Mouse (Mus musculus) lung, postnatal 4 days (tissue): ENCODE data around the gene Gm48552.
A peak's percentile ranks its signal among the peaks of the same experiment; 100 is the strongest.

Source experiments
- DNase-seq, 2 experiments: peaks; one replicate each; pipeline ENCODE4 v3.0.0; 2021

Gene Gm48552

DNA sequence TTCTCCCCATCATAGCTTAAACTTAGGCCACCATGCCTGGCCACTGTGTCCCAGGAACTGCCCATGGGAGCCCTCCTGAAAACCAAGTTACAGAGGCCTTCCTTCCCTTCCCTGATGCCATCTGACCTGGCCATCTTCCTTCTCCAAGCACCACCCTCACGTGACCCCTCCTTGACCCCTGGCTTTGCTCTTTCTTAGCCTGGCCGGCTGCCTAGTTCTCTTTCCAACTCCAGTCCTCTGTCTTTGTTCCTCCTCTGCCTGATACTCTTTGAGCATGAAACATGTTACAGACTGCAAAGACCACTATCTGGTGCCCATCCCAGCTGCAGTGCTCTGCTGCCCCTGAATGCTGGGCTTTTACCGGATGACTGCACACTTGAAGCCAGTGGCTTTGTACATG, 568 bp downstream of the Gm48552 start:
- peak in 1 of 2 experiments; percentile 49 for DNase-seq

DNA sequence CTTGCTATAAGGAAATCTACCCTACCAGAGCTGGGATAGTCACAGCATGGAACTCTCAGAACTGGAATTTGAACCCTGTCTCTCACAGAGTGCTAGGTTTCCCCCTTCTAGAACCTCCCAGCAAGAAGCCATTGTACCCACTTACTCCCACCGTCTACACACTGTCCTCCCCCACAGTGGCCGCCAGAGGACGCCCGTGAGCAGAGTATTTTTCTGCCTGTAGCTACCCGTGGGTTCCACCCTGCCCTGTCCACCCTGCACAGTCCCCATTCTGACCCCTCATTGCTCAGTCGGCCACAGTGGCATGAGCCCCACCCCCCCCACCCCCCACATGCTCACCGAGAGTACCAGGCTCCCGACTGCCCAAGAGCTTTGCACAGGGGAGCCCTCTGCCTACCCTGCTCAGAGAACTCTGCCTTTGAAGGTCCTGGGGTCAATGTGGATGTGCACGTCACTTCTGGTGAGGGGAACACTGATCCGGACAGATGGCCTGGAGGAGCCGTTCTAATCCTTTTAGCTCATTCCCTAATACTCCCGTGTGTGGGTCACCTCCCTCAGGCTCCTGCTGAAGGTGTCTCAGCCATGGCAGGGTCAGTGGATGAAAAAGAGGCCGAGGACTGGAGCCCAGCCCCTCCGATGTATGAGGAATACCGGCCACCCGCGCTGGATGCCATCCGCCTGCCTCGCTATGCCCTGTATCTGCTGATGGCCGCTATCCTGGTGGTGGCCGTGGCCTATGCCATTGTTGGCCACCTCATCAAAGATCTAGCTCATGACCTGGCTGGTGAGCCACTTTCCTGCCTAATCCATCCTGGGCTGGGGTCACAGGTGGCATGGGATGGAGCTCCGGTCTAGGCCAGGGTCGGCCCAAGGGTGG, 1.2 kb downstream of the Gm48552 start:
- peak; percentile 80 to 86 for DNase-seq

DNA sequence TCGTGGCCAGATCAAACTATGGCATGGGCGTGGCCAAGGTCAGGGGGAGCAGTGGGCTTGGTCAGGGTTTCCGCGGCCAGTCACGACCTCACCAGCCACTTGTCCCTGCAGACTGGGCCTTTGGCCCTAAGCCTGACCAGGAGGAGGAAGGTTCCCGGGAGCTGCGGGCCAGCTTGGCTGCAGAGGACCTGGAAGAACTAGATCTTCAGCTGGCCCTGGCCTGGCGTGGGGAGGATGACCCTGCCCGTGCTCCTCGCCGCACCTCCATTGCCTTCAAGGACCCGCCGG, 1.8 kb downstream of the Gm48552 start:
- DNase-seq = no peak

- DNase-seq = no peak
Measured at GRCm38 (mm10) chr10:81392270-81392669, 3.5 kb downstream of the Gm48552 start.

DNA sequence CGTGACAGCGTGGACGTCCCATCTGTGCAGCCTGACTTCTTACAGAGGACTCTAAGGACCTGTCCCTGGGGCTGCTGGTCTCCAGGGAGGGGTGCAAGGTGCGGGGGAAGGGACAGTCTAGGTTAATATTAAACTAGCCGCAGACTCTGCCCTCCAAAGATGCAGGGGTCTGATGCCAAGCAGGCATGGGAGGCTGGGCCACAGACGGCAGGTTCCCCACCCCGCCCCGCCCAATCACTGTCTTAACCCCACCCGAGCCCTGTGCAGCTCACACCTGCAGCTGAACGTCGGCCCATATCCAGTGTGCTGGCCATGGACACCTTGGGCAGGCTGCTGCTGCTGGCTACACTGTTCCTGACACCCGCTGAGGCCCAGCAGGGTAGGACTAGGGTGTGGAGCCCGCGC, 4.0 kb downstream of the Gm48552 start, which contains the start of gene Smim24:
Gene Smim24, plus strand, starts transcription at position 271 of the 405 bp plus-strand sequence.
- no peak for DNase-seq

- peak in 1 of 2 experiments; percentile 62 for DNase-seq
Measured at GRCm38 (mm10) chr10:81393456-81394063, 4.8 kb downstream of the Gm48552 start.

DNA sequence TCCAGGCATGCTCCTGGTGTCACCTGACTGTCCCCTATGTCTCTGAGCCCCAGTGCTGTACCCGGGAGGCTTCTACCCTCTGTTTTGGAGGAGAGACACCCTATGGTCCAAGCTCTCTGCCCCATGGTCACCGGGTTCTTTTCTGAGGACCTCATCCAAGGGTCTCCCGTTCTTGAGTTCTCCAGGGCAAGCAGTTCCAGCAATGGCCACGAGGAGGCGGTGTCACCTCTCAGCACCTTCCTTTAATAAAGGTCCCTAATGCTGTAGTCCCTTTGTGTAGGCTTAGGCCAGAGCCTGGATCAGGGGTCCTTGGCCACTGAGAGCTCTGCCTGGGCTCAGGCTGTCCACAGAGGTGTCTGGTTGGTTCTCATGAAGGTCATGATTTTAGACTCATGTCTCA, 6.3 kb downstream of the Gm48552 start:
- peak; percentile 77 to 85 for DNase-seq

- no peak for DNase-seq
Measured at GRCm38 (mm10) chr10:81395865-81396264, 7.1 kb downstream of the Gm48552 start.

DNA sequence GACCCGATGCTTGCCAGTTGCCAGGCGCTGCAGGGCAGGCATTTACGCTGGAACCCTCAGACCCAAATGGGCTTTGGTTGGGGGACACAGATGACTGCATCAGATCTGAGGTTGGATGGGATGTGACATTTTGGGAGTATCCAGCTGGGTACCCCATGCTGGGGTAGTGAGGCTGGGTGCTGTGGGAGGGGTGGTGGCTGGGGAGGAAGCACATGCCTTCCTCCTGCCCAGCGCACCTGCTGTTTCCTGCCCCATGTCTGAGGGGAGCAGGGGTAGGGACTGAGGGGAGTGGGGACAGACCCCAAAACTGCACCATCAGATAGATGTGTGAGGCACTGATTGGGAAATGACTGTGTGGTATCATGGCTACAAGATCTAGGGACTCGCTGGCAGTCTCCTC, 7.9 kb downstream of the Gm48552 start:
- DNase-seq = no peak

- no peak for DNase-seq
Measured at GRCm38 (mm10) chr10:81399296-81399695, 10.5 kb downstream of the Gm48552 start.

DNA sequence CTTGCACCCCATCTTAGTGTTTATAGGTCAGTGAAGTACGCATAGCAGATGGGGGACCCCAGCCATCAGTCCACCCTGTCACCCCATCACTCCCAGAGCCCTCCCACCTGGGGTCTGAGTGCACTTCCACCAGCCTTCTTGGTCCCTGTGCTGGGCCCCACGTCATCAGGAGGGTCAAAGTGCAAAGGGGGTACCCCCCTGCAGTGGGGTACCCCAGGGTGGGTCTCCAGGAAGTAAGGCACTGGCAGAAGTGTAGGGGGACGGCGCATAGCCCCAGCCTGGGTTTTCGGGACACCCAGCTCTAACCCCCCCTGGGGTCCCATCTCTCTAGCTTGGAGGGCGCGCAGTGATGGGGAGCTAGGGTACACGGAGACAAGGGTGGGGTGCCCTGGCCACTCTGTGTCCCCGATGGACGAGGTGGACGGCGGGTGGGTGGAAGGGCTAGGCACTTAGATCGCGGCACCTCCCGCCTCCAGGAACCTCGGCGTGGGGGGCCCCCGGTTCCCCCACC, 11.0 kb downstream of the Gm48552 start:
- no peak for DNase-seq

- no peak for DNase-seq
Measured at GRCm38 (mm10) chr10:81400371-81401204, 11.8 kb downstream of the Gm48552 start.

DNA sequence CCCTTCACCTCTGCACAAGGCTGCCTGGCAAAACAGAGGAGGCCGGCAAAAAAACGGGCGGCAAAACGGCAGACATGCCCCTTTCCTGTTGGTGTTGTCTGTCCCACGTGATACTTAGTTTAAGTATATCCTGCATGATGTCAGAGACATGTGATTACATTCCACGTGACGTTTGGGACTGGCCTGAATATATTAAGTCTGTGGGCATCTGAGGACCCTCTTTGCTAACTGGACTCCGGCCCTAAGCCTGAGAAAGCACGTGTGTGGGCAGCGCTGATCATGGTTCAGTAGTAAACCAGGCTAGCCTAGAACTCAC, 12.4 kb downstream of the Gm48552 start:
- DNase-seq = no peak

DNA sequence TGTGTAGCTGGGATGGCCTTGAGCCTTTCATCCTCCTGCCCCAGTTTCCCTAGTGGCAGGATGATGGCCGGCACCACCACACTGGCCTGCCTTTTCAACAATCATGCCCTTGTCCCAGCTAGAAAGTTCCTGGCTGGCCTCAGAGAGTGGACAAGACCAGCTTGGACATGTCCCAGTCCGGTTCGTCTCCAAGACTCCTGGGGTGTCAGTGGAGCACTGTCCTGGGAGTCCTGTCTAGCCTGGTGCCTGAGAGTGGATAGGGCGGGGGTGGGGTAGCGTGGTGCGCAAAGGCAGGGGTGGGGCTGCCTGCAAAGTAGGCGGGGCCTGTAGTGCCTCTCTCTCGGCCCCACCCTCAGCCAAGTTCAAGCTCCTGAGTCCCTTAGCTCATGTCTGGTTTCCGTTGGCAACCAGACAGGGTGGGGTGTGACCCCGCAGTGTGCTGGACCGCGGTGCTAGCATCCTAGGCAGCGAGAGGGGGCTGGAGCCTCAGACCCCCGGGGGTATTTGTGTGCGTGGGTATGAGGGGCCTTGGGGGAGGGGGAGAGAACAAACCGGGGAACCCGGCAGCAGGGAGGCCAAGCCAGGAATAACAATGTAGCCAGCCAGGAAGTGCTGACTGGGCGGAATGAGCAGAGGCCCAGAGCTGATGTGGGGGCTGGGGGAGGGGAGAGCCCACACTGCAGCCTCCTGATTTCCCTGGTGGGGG, 12.9 kb downstream of the Gm48552 start:
- DNase-seq = peak; percentile 83 to 90

GRCm38 (mm10) chr10:81402227-81402765, 13.5 kb downstream of the Gm48552 start:
- no peak for DNase-seq

GRCm38 (mm10) chr10:81403511-81403910, 14.7 kb downstream of the Gm48552 start:
- DNase-seq = no peak

- DNase-seq = no peak
Measured at GRCm38 (mm10) chr10:81404082-81404481, 15.3 kb downstream of the Gm48552 start.

DNA sequence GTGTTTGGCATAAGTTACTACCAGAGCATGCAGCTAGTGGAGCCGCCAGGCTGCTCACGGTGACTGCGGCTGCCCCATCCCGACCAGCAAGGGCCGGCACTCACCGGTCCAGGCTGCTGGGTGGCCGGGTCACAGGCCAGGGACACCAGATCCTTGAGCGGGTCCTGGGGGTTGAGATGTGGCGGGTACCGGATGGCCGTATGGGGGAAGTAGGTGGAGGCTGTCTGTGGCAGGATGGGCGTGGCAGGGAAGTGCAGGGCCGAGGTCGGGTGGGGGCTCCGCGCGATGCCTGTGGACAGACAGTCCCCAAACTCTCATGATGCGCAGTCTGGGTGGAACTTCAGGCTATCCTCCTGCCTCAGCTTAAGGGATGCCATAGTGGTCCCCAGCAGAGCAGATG, 15.9 kb downstream of the Gm48552 start:
- peak; percentile 74 to 79 for DNase-seq

DNA sequence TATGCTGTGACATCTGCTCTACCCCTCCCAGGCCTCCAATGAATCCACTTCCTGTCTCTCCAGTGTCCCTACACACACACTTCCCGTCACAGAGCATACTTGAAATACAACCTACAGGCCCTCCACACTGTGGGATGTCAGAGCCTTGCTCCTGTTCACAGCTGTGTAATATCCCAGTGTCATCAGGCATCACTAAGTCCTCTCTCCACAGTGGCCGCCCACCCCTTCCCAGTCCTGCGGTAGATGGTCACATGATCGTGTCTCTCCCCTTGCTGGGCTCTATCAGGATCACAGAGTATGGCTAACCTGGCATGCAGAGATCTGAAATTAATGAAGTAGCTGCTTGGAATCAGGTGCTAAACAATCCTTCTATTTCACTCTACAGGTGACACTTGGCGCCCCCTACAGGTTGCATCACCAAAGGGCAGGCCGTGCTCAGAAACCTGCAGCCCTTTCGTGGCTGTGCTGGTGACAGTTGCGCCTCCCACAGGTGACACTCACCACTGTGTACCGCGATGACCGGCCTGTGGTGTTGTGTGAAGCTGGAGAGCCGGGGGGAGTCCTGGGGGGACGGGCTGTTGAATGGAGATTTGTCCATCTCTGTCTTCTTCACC, 16.9 kb downstream of the Gm48552 start:
- DNase-seq = peak in 1 of 2 experiments; percentile 80

GRCm38 (mm10) chr10:81406504-81407440, 18.0 kb downstream of the Gm48552 start:
- no peak for DNase-seq
